Comparison of ENCODE assay signal across 18 mouse cellular contexts in genomic region chr8:100325616-100326015, GRCm38 (mm10).
"Had no signal": no experiment of that assay in that cellular context is flagged by ENCODE, and none has a peak within 500 bp of the region (broad histone marks: within the 10 kb centered on the region; RNA-seq: fewer than 3 reads in every experiment).

No protein-coding gene starts in this region.

- H3K27me3 ChIP-seq: kidney, embryonic 15.5 days; limb, embryonic 13.5 days; liver, embryonic 12.5 days; liver, embryonic 15.5 days; lung, embryonic 15.5 days; megakaryocyte, embryonic 14.5 days; midbrain, embryonic 12.5 days had no signal

- DNase-seq: kidney, postnatal 10 days; kidney, postnatal 36 days; layer of hippocampus, postnatal 36 days; liver; lung, adult 18-20 months; lung, postnatal 10 days; lung, postnatal 36 days; thymus, adult 18-20 months; thymus, postnatal 36 days had no signal

- H3K4me3 ChIP-seq: kidney, embryonic 15.5 days; limb, embryonic 10.5 days; limb, embryonic 13.5 days; liver, embryonic 12.5 days; liver, embryonic 15.5 days; lung, embryonic 15.5 days; megakaryocyte, embryonic 14.5 days; midbrain, embryonic 12.5 days had no signal

- H3K27ac ChIP-seq: kidney, embryonic 15.5 days; limb, embryonic 10.5 days; limb, embryonic 13.5 days; liver, embryonic 12.5 days; liver, embryonic 15.5 days; lung, embryonic 15.5 days; midbrain, embryonic 12.5 days had no signal

- H3K4me1 ChIP-seq: kidney, embryonic 15.5 days; limb, embryonic 10.5 days; limb, embryonic 13.5 days; liver, embryonic 12.5 days; liver, embryonic 15.5 days; lung, embryonic 15.5 days; megakaryocyte, embryonic 14.5 days; midbrain, embryonic 12.5 days had no signal

- H3K36me3 ChIP-seq: kidney, embryonic 15.5 days; limb, embryonic 10.5 days; limb, embryonic 13.5 days; liver, embryonic 12.5 days; liver, embryonic 15.5 days; lung, embryonic 15.5 days; midbrain, embryonic 12.5 days had no signal

- H3K9ac ChIP-seq: kidney, embryonic 15.5 days; limb, embryonic 13.5 days; liver, embryonic 12.5 days; liver, embryonic 15.5 days; lung, embryonic 15.5 days; midbrain, embryonic 12.5 days had no signal

- ATAC-seq: liver, embryonic 12.5 days; midbrain, embryonic 16.5 days had no signal

- H3K9me3 ChIP-seq: kidney, embryonic 15.5 days; limb, embryonic 10.5 days; limb, embryonic 13.5 days; liver, embryonic 12.5 days; liver, embryonic 15.5 days; lung, embryonic 15.5 days; megakaryocyte, embryonic 14.5 days; midbrain, embryonic 12.5 days had no signal

- H3K4me2 ChIP-seq: kidney, embryonic 15.5 days; limb, embryonic 13.5 days; liver, embryonic 12.5 days; liver, embryonic 15.5 days; lung, embryonic 15.5 days; midbrain, embryonic 12.5 days had no signal
